Mouse (Mus musculus) urinary bladder, postnatal 25 days (tissue): Measurements from ENCODE around the gene Tomm34.
"Not testable (repeated sequence)": the region's sequence is repeated elsewhere in the genome, so short reads cannot be mapped to it uniquely, and the experiment has no call there.

Experiments used
- DNase-seq: peaks from one replicate; pipeline ENCODE4 v3.0.0; 2022; ENCODE audit warnings: low spot score

Tomm34 gene

GRCm38 (mm10) chr2:164076874-164077425 lies 6.0 kb upstream of the Tomm34 start:
- no peak for DNase-seq

DNA sequence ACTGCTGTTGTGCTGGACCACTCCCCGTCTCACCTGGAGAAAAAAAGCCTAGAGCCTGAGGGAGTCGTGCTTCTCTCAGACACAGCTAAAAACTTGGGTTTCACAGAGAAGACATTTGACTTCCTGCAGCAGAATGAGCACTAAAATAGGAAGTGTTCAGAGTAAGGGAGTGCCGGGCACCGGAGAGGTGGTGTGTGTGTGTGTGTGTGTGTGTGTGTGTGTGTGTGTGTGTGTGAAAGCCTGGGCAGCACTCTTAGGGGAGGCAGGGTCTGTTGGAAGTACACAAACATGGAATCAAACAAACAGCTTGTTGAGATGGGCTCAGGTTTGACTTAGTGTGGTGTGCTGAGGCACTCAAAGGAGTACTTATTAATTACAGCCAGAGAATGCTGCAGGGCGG lies 4.1 kb upstream of the Tomm34 start:
- DNase-seq: no peak

GRCm38 (mm10) chr2:164073918-164074578 lies 3.1 kb upstream of the Tomm34 start:
- peak; percentile 97 for DNase-seq

GRCm38 (mm10) chr2:164073120-164073519 lies 2.2 kb upstream of the Tomm34 start:
- no peak for DNase-seq

- no peak for DNase-seq
Measured at GRCm38 (mm10) chr2:164072109-164072508, 1.1 kb upstream of the Tomm34 start.

DNA sequence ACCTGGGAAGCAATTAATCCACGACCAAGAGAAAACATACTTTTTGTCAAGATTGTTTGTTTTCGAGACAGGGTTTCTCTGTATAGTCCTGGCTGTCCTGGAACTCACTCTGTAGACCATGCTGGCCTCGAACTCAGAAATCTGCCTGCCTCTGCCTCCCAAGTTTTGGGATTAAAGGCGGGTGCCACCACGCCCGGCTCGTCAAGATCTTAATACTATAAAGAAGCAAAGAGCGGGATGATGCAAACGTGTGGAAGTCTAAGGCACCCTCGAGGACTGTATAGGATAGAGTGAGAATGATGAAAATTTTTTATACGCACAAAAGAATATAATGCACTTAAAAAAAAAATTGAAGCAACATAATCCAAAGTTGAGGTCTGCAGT lies 460 bp upstream of the Tomm34 start:
- DNase-seq: not testable (repeated sequence)

DNA sequence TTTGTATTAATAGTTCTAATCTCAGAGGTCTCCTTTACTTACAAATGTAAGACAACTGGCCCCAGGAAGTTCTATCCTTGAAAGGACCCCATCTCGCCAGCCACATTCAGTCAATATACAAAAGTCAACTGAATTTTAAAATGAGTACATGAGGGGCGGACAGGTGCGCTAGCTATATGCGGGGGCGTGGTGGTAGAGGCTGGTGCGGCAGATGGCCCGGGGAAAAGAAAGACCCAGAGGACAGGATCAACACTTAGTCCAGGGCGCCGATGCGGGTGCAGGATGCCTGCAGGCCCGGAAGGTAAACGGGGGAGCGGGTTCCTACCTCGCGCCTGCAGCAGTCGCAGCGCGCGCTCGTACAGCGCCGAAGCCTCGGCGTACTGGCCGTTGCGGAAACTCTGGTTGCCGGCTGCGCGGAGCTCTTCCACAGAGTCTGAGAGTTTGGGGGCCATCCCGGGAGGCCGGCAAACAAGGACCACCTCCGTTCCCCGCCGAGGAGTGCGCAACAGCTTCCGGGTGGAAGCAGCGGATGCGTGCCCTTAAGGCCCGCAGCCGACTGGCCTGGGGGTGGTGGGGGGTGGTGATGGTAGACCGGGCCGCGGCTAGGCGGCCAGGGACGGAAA lies 716 bp downstream of the Tomm34 start, which contains the start of gene Stk4:
Gene Stk4 (plus strand): TSS at position 181 of the 623 bp plus-strand sequence.
- DNase-seq: peak; percentile 19

DNA sequence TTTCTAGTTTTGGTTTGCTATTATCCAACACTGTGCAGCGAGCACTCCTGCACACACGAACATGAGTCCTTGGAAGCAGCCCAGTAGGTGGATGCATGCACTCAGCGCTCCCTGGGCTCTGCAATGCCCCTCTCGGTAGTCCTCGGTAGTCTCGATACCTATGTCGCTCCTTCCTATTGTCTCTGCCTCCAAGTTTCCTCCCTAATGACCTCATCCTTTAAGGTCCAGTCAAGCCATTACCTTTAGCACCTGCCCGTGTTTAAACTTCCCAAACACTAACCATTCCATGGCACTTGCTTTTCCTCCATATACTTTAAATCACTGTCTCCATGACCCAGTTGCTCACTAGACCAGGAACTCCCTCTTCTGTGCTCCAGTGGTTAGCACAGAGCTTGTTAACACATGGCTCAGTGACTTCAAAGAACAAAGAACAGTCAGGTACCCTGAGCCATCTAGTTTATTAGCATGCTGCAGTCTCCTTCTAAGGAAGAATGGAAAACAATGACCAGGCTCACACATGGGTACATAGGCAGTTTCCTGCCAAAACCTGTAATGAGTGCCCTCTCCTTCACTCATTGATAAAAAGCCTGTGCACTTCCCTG lies 11.2 kb downstream of the Tomm34 start:
- DNase-seq: no peak

GRCm38 (mm10) chr2:164054671-164055070 lies 16.3 kb downstream of the Tomm34 start:
- no peak for DNase-seq

- no peak for DNase-seq
Measured at GRCm38 (mm10) chr2:164053767-164054166, 17.2 kb downstream of the Tomm34 start.

DNA sequence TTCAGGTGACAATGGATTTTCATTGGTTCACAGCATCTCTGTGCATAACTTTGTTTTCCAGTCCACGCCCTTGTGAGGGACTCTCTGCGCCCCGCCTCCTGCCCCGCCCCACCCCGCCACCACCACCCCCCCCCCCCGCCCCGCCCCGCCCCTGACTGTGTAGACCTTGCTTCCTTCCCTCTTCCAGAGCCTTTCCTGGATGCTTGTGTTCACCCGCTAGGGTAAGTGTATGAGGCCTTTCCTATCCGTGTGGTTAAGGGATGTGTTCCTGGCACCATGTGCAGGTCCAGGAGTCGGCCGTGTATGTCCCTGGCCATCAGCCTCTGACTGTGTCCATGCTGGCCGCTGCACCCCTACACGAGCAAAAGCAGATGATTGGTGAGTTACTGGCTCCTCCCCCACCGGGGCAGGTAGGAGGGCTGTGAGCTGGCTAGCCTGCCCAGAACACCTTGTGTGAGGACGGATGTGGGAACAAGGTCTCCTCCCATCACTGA lies 23.7 kb downstream of the Tomm34 start:
- DNase-seq: peak; percentile 5

GRCm38 (mm10) chr2:164041523-164041922 lies 29.4 kb downstream of the Tomm34 start:
- no peak for DNase-seq

DNA sequence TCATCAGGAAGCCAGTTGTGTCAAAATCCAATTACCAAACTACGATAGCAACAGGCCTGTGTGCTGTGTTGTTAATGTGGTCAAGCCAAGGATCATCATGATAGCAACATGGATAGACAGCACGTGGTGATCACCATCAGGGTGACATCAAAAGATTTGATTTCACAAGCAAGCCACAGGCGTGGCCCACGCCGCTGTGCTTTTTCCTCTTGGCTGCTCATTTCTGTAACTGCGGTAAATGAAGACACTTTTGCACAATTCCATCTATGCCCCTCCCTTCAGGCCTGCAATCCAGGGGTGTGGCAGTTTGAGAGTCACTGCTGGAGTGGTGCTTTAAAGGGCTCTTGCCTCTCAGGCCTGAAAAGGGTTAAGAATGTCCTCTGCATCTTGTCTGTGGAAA lies 30.0 kb downstream of the Tomm34 start:
- DNase-seq: no peak

DNA sequence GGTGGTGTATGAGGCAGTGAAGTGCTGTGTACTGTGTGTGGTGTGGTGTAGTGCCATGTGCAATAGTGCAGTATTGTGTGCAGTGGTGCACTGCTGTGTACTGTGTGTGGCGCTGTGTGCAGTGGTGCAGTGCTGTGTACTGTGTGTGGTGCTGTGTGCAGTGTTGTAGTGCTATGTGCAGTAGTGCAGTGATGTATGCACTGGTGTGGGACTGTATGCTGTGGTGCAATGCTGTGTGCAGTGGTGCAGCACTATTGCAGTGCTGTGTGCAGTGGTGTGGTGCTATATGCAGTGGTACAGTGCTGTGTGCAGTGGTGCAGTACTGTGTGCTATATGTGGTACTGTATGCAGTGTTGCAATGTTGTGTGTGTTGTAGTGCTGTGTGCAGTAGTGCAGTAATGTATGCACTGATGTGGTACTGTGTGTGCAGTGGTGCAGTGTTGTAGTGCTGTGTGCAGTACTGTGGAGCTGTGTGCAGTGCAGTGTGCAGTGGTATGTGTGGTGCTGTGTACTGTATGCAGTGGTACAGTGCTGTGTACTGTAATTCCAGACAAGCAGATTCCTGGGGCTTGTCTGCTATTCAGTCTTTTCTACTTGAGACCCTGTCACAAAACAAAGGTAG lies 32.5 kb downstream of the Tomm34 start:
- no peak for DNase-seq

- DNase-seq: no peak
Measured at GRCm38 (mm10) chr2:164036520-164037019, 34.4 kb downstream of the Tomm34 start.

GRCm38 (mm10) chr2:164032973-164033372 lies 38.0 kb downstream of the Tomm34 start:
- no peak for DNase-seq

GRCm38 (mm10) chr2:164031147-164031546 lies 39.8 kb downstream of the Tomm34 start:
- no peak for DNase-seq

- DNase-seq: no peak
Measured at GRCm38 (mm10) chr2:164025150-164025549, 45.8 kb downstream of the Tomm34 start, which contains the start of gene Pabpc1l. TSS of gene Pabpc1l (plus strand) at chr2:164025450.

DNA sequence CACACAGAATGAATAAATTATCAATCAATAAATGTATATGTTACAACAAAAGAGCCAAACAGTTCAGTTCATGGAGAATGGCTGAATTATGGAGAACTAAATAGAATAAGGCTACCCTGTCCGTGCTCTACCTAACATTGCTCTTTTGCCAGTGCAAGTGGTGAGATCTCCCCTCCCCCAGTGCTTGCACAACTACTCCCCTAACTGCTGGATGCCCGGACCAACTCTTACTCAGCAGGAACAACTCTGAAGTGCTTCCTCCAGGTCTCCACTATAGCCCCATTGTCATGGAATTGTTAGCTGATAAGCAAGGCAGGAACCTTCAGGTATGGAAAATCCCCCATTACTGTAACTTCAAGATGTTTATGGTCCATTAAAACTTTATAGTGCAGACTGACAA lies 48.9 kb downstream of the Tomm34 start:
- no peak for DNase-seq

- no peak for DNase-seq
Measured at GRCm38 (mm10) chr2:164019943-164020342, 51.0 kb downstream of the Tomm34 start.

DNA sequence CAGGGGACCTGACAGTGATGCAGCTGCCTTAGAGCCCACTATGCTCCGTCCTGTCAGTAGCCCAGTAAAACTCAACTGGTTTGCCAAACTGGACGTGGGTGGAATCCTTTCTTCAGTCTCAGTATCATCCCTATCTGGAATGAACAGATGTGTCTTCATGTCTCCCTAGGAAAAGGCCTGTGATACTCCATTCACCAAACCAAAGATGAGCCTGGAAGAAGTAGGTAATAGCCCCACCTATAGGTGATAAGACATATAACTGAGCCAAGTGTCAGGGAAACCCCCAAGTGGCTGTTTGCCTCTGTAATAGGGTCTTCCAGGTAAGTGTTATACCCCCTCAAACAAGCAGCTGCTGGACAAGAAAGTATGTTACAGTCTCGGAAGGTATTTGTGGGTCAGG lies 52.1 kb downstream of the Tomm34 start:
- DNase-seq: no peak

DNA sequence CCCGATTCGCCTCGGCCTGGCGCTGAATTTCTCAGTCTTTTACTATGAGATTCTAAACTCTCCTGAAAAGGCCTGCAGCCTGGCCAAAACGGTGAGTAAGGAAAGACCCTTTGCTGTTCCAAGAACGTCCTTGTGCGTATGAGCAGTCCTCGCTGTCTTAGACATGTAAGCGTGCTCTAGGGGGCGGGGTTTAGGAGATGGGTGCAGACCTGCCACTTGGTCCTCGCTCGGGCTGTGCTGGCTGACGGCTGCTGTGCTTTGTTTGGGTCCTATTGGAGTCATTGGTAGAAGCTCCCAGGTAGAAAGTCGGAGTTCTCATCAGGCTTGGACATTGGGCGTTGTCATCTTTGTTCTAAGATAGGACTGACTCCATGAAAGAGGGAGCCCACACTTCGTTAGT lies 55.7 kb downstream of the Tomm34 start:
- DNase-seq: no peak
